Mouse (Mus musculus): ENCODE data around the gene Traip. TPM values are rescaled to one million over a fixed set of nuclear protein-coding genes. Genes with fewer than 3 reads are reported as not detected.

Traip gene
- polyA plus RNA-seq, 1 experiment from 2014 or later: 17.2 TPM

GRCm38 (mm10) chr9:107961351-107961762 lies 11.4 kb downstream of the Traip start:
- no peak for ATAC-seq (ENCODE audit: insufficient read depth, low FRiP score, low read depth)
- Histone ChIP-seq H3K4me3 (replicated peaks) (no peak overlapping the region), H3K9me3 (no peaks in the 10 kb centered on the region), H3K9ac (no peak overlapping the region), H3K4me1 (no peaks in the 10 kb centered on the region), H3K27ac (no peak overlapping the region), H3K4me2 (no peak overlapping the region), H3K27me3 (replicated peaks) (no peaks in the 10 kb centered on the region), H3K36me3 (peaks cover 15% of the 10 kb centered on the region; the same call in 1 of the 2 replicates)
- 86% methylated on average over 10 of the region's 10 CpGs for WGBS

GRCm38 (mm10) chr9:107961881-107962280 lies 11.9 kb downstream of the Traip start:
- H3K4me3 ChIP-seq (replicated peaks): no peak overlapping the region
- H3K36me3 ChIP-seq: peaks cover 15% of the 10 kb centered on the region; the same call in 1 of the 2 replicates
- no peaks in the 10 kb centered on the region for H3K27me3 ChIP-seq (replicated peaks)
- ATAC-seq (ENCODE audit: insufficient read depth, low FRiP score, low read depth): no peak
- no peaks in the 10 kb centered on the region for H3K4me1 ChIP-seq
- WGBS: 55% methylated on average over 5 of the region's 5 CpGs
- no peaks in the 10 kb centered on the region for H3K9me3 ChIP-seq
- H3K27ac ChIP-seq: no peak overlapping the region; the same call in 1 of the 2 replicates
- no peak overlapping the region for H3K9ac ChIP-seq
- H3K4me2 ChIP-seq: no peak overlapping the region

GRCm38 (mm10) chr9:107962916-107963315 lies 13.0 kb downstream of the Traip start:
- Histone ChIP-seq H3K27me3 (replicated peaks) (no peaks in the 10 kb centered on the region), H3K4me3 (replicated peaks) (no peak overlapping the region), H3K4me1 (no peaks in the 10 kb centered on the region), H3K27ac (no peak overlapping the region), H3K9me3 (no peaks in the 10 kb centered on the region), H3K36me3 (peaks cover 15% of the 10 kb centered on the region; the same call in 1 of the 2 replicates), H3K4me2 (no peak overlapping the region), H3K9ac (no peak overlapping the region)
- WGBS: 96% methylated on average over 9 of the region's 9 CpGs
- ATAC-seq (ENCODE audit: insufficient read depth, low FRiP score, low read depth): no peak

GRCm38 (mm10) chr9:107963700-107964099 lies 13.8 kb downstream of the Traip start:
- peaks cover 15% of the 10 kb centered on the region; the same call in 1 of the 2 replicates for H3K36me3 ChIP-seq
- H3K4me3 ChIP-seq (replicated peaks): no peak overlapping the region
- H3K27ac ChIP-seq: no peak overlapping the region
- H3K9me3 ChIP-seq: no peaks in the 10 kb centered on the region
- 17% methylated on average over 5 of the region's 5 CpGs for WGBS
- no peak overlapping the region for H3K4me2 ChIP-seq
- no peak overlapping the region for H3K9ac ChIP-seq
- H3K27me3 ChIP-seq (replicated peaks): no peaks in the 10 kb centered on the region
- peak; percentile 71; the same call in 1 of the 2 replicates for ATAC-seq (ENCODE audit: insufficient read depth, low FRiP score, low read depth)
- no peaks in the 10 kb centered on the region for H3K4me1 ChIP-seq

- ATAC-seq (ENCODE audit: insufficient read depth, low FRiP score, low read depth): no peak
- Histone ChIP-seq H3K36me3 (peaks cover 5% of the 10 kb centered on the region; the same call in 1 of the 2 replicates), H3K9ac (no peak overlapping the region), H3K4me1 (no peaks in the 10 kb centered on the region), H3K27ac (no peak overlapping the region), H3K4me2 (no peak overlapping the region), H3K4me3 (replicated peaks) (no peak overlapping the region), H3K27me3 (replicated peaks) (no peaks in the 10 kb centered on the region), H3K9me3 (no peaks in the 10 kb centered on the region)
- WGBS: 89% methylated on average over 9 of the region's 9 CpGs
Observed at GRCm38 (mm10) chr9:107964681-107965080, 14.7 kb downstream of the Traip start.

GRCm38 (mm10) chr9:107966676-107967075 lies 16.7 kb downstream of the Traip start:
- H3K27me3 ChIP-seq (replicated peaks): no peaks in the 10 kb centered on the region
- H3K4me2 ChIP-seq: no peak overlapping the region
- WGBS: 81% methylated on average over 10 of the region's 10 CpGs
- H3K9ac ChIP-seq: no peak overlapping the region
- H3K9me3 ChIP-seq: no peaks in the 10 kb centered on the region
- H3K27ac ChIP-seq: no peak overlapping the region
- ATAC-seq (ENCODE audit: insufficient read depth, low FRiP score, low read depth): no peak
- no peak overlapping the region for H3K4me3 ChIP-seq (replicated peaks)
- H3K36me3 ChIP-seq: peaks cover 12% of the 10 kb centered on the region; the same call in 1 of the 2 replicates
- H3K4me1 ChIP-seq: no peaks in the 10 kb centered on the region

GRCm38 (mm10) chr9:107967437-107967836 lies 17.5 kb downstream of the Traip start:
- H3K27ac ChIP-seq: no peak overlapping the region
- 80% methylated on average over 6 of the region's 6 CpGs for WGBS
- H3K4me3 ChIP-seq (replicated peaks): no peak overlapping the region
- H3K9ac ChIP-seq: no peak overlapping the region
- H3K4me1 ChIP-seq: no peaks in the 10 kb centered on the region
- no peak for ATAC-seq (ENCODE audit: insufficient read depth, low FRiP score, low read depth)
- H3K9me3 ChIP-seq: no peaks in the 10 kb centered on the region
- H3K27me3 ChIP-seq (replicated peaks): no peaks in the 10 kb centered on the region
- H3K4me2 ChIP-seq: no peak overlapping the region
- H3K36me3 ChIP-seq: peaks cover 12% of the 10 kb centered on the region; the same call in 1 of the 2 replicates

GRCm38 (mm10) chr9:107968531-107968930 lies 18.6 kb downstream of the Traip start:
- Histone ChIP-seq H3K36me3 (peaks cover 12% of the 10 kb centered on the region; the same call in 1 of the 2 replicates), H3K27me3 (replicated peaks) (no peaks in the 10 kb centered on the region)

GRCm38 (mm10) chr9:107970311-107970710 lies 20.4 kb downstream of the Traip start:
- Histone ChIP-seq H3K27ac (no peak overlapping the region), H3K27me3 (replicated peaks) (no peaks in the 10 kb centered on the region), H3K4me2 (no peak overlapping the region), H3K4me3 (replicated peaks) (no peak overlapping the region), H3K4me1 (no peaks in the 10 kb centered on the region), H3K9ac (no peak overlapping the region), H3K36me3 (peaks cover 12% of the 10 kb centered on the region; the same call in 1 of the 2 replicates), H3K9me3 (no peaks in the 10 kb centered on the region)
- ATAC-seq (ENCODE audit: insufficient read depth, low FRiP score, low read depth): no peak
- 79% methylated on average over 5 of the region's 5 CpGs for WGBS

More at GRCm38 (mm10) chr9:107968531-107968930, 18.6 kb downstream of the Traip start:
- no peaks in the 10 kb centered on the region for H3K4me1 ChIP-seq
- no peaks in the 10 kb centered on the region for H3K9me3 ChIP-seq
- H3K27ac ChIP-seq: no peak overlapping the region
- WGBS: 85% methylated on average over 7 of the region's 7 CpGs
- H3K9ac ChIP-seq: no peak overlapping the region
- no peak overlapping the region for H3K4me3 ChIP-seq (replicated peaks)
- ATAC-seq (ENCODE audit: insufficient read depth, low FRiP score, low read depth): no peak
- H3K4me2 ChIP-seq: no peak overlapping the region

- H3K9me3 ChIP-seq: no peaks in the 10 kb centered on the region
- WGBS: 64% methylated on average over 8 of the region's 8 CpGs
- H3K4me3 ChIP-seq (replicated peaks): no peak overlapping the region
- H3K9ac ChIP-seq: no peak overlapping the region
- H3K4me2 ChIP-seq: no peak overlapping the region
- no peaks in the 10 kb centered on the region for H3K27me3 ChIP-seq (replicated peaks)
- peak; percentile 78 for ATAC-seq (ENCODE audit: insufficient read depth, low FRiP score, low read depth)
- H3K36me3 ChIP-seq: peaks cover 12% of the 10 kb centered on the region; the same call in 1 of the 2 replicates
- H3K4me1 ChIP-seq: peaks cover 4% of the 10 kb centered on the region; the same call in 1 of the 2 replicates
- no peak overlapping the region for H3K27ac ChIP-seq
Observed at GRCm38 (mm10) chr9:107971690-107972541, 22.0 kb downstream of the Traip start.

- H3K27ac ChIP-seq: peak overlapping the region; percentile 73; the same call in 1 of the 2 replicates
- H3K27me3 ChIP-seq (replicated peaks): no peaks in the 10 kb centered on the region
- no peak overlapping the region for H3K4me2 ChIP-seq
- H3K4me1 ChIP-seq: peaks cover 4% of the 10 kb centered on the region; the same call in 1 of the 2 replicates
- H3K9me3 ChIP-seq: no peaks in the 10 kb centered on the region
- H3K36me3 ChIP-seq: peaks cover 9% of the 10 kb centered on the region; the same call in 1 of the 2 replicates
- no peak overlapping the region for H3K4me3 ChIP-seq (replicated peaks)
- no peak overlapping the region for H3K9ac ChIP-seq
- ATAC-seq (ENCODE audit: insufficient read depth, low FRiP score, low read depth): peak; percentile 67; the same call in 1 of the 2 replicates
- 72% methylated on average over 10 of the region's 10 CpGs for WGBS
Observed at GRCm38 (mm10) chr9:107974491-107975171, 24.7 kb downstream of the Traip start.

Data from stomach, embryonic 15.5 days (tissue).